ENCODE assay signal across 8 mouse cellular contexts in the genomic region with DNA sequence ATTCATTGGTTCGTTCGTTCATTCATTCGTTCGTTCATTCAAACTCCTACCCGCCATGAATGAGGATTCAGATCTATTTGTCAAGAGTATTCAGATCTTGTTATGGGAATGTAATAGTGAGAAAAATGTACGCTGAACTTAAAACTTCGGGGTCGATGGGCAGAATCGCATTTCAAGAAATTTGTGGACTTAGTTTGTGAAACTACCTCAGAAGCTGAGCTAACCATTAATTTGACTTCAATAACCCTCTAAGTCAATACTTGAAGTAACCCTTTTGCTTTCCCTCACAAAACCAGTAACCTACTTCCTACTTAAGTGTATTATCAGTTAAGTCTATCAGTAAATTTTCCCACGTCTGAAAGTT. TPM values are rescaled to one million over a fixed set of nuclear protein-coding genes. Genes with fewer than 3 reads are reported as not detected.
A peak's percentile ranks its signal among the peaks of the same experiment; 100 is the strongest.
DNase-seq lines count a peak whose midpoint lies in the region; ATAC-seq and TF ChIP-seq lines count a peak whose summit lies in the region.

No protein-coding gene starts in this region.

- H3K9me3 ChIP-seq in embryonic facial prominence, embryonic 11.5 days (replicated peaks; ENCODE audit: control insufficient read depth, low read length) = no peaks in the 10 kb centered on the region
- H3K9me3 ChIP-seq in hindbrain, embryonic 16.5 days (ENCODE audit: control insufficient read depth, low read length) = no peaks in the 10 kb centered on the region
- no peaks in the 10 kb centered on the region for H3K9me3 ChIP-seq in midbrain, embryonic 15.5 days

- no peak for TF ChIP-seq CTCF in layer of hippocampus, adult 2 months (conservative IDR thresholded peaks at IDR 0.05)

- no peak for ATAC-seq in embryonic facial prominence, embryonic 11.5 days (replicated peaks; ENCODE audit: insufficient number of reproducible peaks, low FRiP score, low TSS enrichment, low read depth)
- no peak for ATAC-seq in hindbrain, embryonic 16.5 days
- no peak for ATAC-seq in midbrain, embryonic 15.5 days (replicated peaks)

- H3K27me3 ChIP-seq in embryonic facial prominence, embryonic 11.5 days (ENCODE audit: control insufficient read depth, insufficient read depth, low read length) = no peaks in the 10 kb centered on the region
- H3K27me3 ChIP-seq in hindbrain, embryonic 16.5 days (replicated peaks; ENCODE audit: control insufficient read depth, insufficient read depth, low read length) = no peaks in the 10 kb centered on the region
- no peaks in the 10 kb centered on the region for H3K27me3 ChIP-seq in midbrain, embryonic 15.5 days (replicated peaks)

- WGBS in embryonic facial prominence, embryonic 11.5 days = 48% methylated on average over 10 of the region's 10 CpGs
- 41% methylated on average over 10 of the region's 10 CpGs for WGBS in hindbrain, embryonic 16.5 days
- WGBS in midbrain, embryonic 15.5 days = 37% methylated on average over 10 of the region's 10 CpGs

- H3K27ac ChIP-seq in layer of hippocampus, adult 2 months = peak overlapping the region; percentile 92
- no peak overlapping the region for H3K27ac ChIP-seq in embryonic facial prominence, embryonic 11.5 days (replicated peaks; ENCODE audit: low read depth, low read length)
- no peak overlapping the region for H3K27ac ChIP-seq in hindbrain, embryonic 16.5 days (ENCODE audit: low read depth, low read length)
- H3K27ac ChIP-seq in midbrain, embryonic 15.5 days = peak overlapping the region; percentile 94

- H3K4me3 ChIP-seq in layer of hippocampus, adult 2 months = peak overlapping the region; percentile 94
- H3K4me3 ChIP-seq in embryonic facial prominence, embryonic 11.5 days (ENCODE audit: low read depth, low read length) = peak overlapping the region; percentile 64
- peak overlapping the region; percentile 65 for H3K4me3 ChIP-seq in hindbrain, embryonic 16.5 days (ENCODE audit: low read length)
- peak overlapping the region; percentile 63 for H3K4me3 ChIP-seq in midbrain, embryonic 15.5 days

- no peaks in the 10 kb centered on the region for H3K4me1 ChIP-seq in embryonic facial prominence, embryonic 11.5 days (ENCODE audit: control insufficient read depth, insufficient read depth, low read length)
- peaks cover 13% of the 10 kb centered on the region for H3K4me1 ChIP-seq in hindbrain, embryonic 16.5 days (ENCODE audit: control insufficient read depth, insufficient read depth, low read depth, low read length)
- H3K4me1 ChIP-seq in midbrain, embryonic 15.5 days = peaks cover 24% of the 10 kb centered on the region

- peak overlapping the region; percentile 81 for H3K9ac ChIP-seq in embryonic facial prominence, embryonic 11.5 days (replicated peaks; ENCODE audit: low read length)
- peak overlapping the region; percentile 80; the same call in 1 of the 2 replicates for H3K9ac ChIP-seq in hindbrain, embryonic 16.5 days (ENCODE audit: low read depth, low read length)
- H3K9ac ChIP-seq in midbrain, embryonic 15.5 days = peak overlapping the region; percentile 60

- no peak for DNase-seq in layer of hippocampus, adult 2 months (ENCODE audit: low spot score in 2 of 2)
- DNase-seq in layer of hippocampus, adult 9-11 months = no peak
- no peak for DNase-seq in embryonic facial prominence, embryonic 11.5 days (ENCODE audit: low spot score)
- DNase-seq in layer of hippocampus, adult 8-10 months (ENCODE audit: low spot score in 2 of 2) = no peak
- DNase-seq in layer of hippocampus, adult 18-20 months (ENCODE audit: low spot score in 2 of 2) = no peak
- no peak for DNase-seq in right cerebral cortex, postnatal 4 days

- H3K4me2 ChIP-seq in embryonic facial prominence, embryonic 11.5 days (ENCODE audit: low read depth, low read length) = peak overlapping the region; percentile 55
- H3K4me2 ChIP-seq in hindbrain, embryonic 16.5 days (ENCODE audit: low read length) = peak overlapping the region; percentile 68
- peak overlapping the region; percentile 52 for H3K4me2 ChIP-seq in midbrain, embryonic 15.5 days

- H3K36me3 ChIP-seq in embryonic facial prominence, embryonic 11.5 days (replicated peaks; ENCODE audit: control insufficient read depth, insufficient read depth, low read depth, low read length) = no peaks in the 10 kb centered on the region
- H3K36me3 ChIP-seq in hindbrain, embryonic 16.5 days (ENCODE audit: control insufficient read depth, insufficient read depth, low read length) = no peaks in the 10 kb centered on the region
- H3K36me3 ChIP-seq in midbrain, embryonic 15.5 days (replicated peaks) = no peaks in the 10 kb centered on the region

RNA-seq across cellular contexts. Expression of a gene that starts 7.7 kb away (rescaled TPM):
- 10 to 100 TPM; 35.4 to 35.8 TPM for total RNA-seq in layer of hippocampus, adult 2 months (2021)
- polyA plus RNA-seq in embryonic facial prominence, embryonic 11.5 days (2014; fragmentation: Nextera tagmentation; extraction: Ambion mirVana) = 40.5 and 43.6 TPM in 2 replicates
- polyA plus RNA-seq in hindbrain, embryonic 16.5 days (2015; fragmentation: Nextera tagmentation; extraction: Ambion mirVana) = 69.2 and 80.6 TPM in 2 replicates
- polyA plus RNA-seq in midbrain, embryonic 15.5 days (2015; fragmentation: Nextera tagmentation; extraction: Ambion mirVana) = 90.4 and 95.6 TPM in 2 replicates
- total RNA-seq in layer of hippocampus, adult 8-10 months (2022) = 10 to 100 TPM; 27.1 to 37.1 (median 31.1) TPM
- total RNA-seq in layer of hippocampus, adult 18-20 months (2021) = 10 to 100 TPM; 25.6 to 29.5 TPM

Comparison
In these comparisons a context has a peak if more than half of its experiments do, and no peak if none do; other contexts are left out.
1. H3K27ac ChIP-seq: peak in layer of hippocampus, adult 2 months (single experiment) and midbrain, embryonic 15.5 days (single experiment); none in embryonic facial prominence, embryonic 11.5 days (single experiment) and hindbrain, embryonic 16.5 days (single experiment).
2. Peak in every context shown above with its lines, with median percentiles within 50 percentile points of each other: H3K4me3 ChIP-seq, H3K4me2 ChIP-seq and H3K9ac ChIP-seq.